Mouse (Mus musculus) thymus, postnatal 0 days (tissue): ENCODE results near the gene Mri1. TPM values are rescaled to one million over a fixed set of nuclear protein-coding genes. Genes with fewer than 3 reads are reported as not detected.

Experiments used
- DNase-seq: peaks from one replicate; pipeline ENCODE4 v3.0.0-alpha.2; 2015; ENCODE audit warnings: low spot score
- polyA plus RNA-seq: library from polyadenylated mRNA; unstranded; fragments of >200 nt; fragmentation: Nextera tagmentation; extraction: Ambion mirVana; gene quantifications from 2 replicates; pipeline ENCODE4 v1.2.1, GENCODE M21; 2015

The Mri1 gene
- polyA plus RNA-seq, 1 experiment from 2014 or later: 85.4 TPM

DNA sequence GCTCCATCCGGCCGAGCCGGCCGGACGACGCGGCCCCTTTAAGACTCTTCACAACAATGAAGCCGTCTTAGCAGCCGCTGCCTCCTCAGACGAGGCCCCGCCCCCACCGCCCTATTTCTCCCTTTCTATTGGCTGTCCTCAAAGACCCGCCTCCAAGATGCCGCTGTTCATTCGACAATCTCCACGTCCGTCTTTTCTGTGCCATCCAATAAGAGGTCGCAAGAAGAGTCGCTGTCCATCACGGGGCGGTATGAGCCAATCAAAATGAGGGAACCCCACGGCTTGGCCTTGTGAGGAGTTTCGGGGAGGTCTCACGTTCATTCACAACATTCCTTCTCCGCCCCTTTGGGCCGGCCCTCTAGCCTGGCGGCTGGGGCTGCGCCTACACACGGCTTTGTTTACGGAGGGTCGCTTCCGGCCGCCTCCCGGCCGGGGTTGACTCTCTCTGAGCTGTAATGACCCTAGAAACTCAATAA, 20.1 kb downstream of the Mri1 start, which contains the start of gene Zswim4:
Gene Zswim4, minus strand, starts transcription at position 58 of the 476 bp plus-strand sequence.
- DNase-seq: peak; percentile 99

DNA sequence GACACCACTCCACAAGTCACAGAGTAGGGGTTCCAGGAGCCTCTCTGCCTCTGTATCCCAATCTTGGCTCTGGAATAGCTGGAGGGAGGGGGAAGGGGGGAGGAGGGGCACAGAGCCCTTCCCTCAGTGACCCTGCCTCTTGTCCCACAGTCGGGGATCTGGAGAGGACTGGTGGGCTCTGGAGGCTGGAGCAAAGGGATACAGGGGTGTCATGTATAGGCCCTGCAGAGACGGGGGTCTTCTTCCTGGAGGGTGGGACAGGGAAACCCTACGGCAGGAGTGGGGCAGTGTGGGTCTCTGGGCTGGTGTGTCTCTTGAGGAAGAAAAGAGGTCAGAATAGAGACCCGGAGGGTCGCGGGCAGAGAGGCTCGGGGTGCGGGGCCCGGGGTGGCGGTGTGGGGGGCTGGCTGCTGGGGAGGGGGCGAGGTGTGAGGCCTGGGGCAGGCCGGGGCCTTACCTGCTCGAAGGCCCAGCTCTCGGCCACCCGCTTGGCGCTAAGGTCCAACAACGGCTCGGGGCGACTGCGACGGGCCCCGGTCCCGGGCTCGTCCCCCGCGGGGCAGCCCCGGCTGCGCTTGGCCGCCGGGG, 20.6 kb downstream of the Mri1 start:
- peak; percentile 11 for DNase-seq

DNA sequence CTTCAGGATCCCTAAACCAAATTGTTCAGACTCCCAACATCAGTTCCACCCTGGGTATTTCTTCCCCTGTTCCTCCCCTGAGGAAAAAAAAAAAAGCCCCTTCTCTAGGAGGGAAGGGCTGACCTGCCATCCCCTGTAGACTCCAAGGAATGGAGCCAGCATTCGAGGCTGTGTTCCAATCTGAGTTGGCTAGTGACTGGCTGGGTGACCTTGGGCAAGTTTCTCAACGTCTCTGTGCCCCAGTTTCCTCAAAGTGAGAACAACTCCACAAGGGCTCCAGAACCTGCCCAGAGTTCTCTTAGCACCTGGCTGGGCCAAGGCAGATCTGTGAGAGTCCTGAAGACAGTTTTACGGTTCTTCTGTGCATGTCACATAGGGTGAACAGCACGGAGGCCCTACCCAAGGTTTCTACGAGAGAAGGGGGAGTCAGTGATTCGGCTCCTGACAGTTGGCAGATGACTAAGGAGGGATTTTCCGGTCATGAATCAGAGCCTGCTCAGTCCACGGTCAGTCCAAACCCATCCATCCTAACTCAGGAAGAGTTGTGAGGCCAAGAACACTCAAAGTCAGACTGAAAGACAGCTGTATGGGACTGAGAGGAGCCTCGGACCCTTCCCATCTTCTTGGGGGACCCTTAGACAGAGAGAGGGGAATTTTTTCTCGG, 21.2 kb downstream of the Mri1 start:
- no peak for DNase-seq

DNA sequence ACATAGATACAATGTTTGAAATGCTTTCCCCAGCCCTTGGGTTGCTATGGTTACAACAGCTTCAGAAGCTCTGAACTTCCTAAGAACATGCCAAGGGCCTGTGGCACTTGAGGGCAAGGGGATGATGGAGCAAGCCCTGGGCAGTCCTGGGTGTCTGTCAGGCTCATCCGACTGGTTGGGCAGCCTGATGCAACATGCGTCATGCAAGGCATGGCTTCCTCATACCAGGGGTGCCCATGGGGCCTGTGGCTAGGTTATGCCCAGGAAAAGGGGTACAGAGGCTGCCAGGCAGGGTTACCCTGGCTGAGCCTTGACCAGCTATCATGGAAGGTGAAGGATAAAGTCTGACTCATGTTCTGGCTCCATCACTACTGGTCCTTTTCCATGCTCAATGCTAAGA, 24.1 kb downstream of the Mri1 start:
- DNase-seq: no peak

DNA sequence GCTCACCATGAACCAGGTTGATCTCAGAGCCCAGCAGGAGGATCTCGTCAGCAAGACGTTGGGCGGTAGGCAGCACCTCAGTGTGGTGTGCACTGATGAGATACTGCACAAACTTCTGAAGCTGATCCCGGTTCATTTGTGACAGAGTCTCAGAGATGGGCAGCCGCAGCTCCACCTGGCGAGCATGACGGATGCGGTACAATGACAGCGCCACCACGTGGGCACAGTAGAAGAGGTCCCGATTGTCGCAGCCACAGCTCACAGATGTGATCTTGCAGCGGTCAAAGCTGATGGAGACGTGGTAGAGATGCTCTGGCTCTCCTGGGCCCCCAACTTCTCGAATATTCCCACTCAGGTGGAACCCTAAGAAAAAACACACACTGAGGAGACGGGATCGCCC, 26.4 kb downstream of the Mri1 start:
- peak; percentile 32 for DNase-seq

GRCm38 (mm10) chr8:84223322-84224029, 33.6 kb downstream of the Mri1 start:
- DNase-seq: no peak

- no peak for DNase-seq
These were observed 34.5 kb downstream of the Mri1 start for GRCm38 (mm10) chr8:84222566-84223165.

DNA sequence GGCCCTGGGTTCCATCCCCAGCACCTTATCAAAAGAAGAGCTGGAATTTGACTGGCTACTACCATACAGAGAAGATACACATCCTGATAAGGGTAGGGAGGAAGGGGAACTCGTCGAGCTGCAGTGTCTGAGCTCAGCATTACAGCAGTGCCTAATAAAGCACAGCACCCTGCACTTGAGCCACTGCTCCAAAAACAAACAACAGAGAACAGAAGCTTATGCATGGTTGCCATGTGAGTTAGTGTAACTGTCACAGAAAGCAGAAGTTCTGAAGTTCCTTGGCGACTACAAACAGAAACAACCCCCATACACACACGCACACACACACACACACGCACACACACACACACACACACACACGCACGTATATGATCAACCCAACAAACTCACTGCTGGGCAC, 37.0 kb downstream of the Mri1 start:
- no peak for DNase-seq

DNA sequence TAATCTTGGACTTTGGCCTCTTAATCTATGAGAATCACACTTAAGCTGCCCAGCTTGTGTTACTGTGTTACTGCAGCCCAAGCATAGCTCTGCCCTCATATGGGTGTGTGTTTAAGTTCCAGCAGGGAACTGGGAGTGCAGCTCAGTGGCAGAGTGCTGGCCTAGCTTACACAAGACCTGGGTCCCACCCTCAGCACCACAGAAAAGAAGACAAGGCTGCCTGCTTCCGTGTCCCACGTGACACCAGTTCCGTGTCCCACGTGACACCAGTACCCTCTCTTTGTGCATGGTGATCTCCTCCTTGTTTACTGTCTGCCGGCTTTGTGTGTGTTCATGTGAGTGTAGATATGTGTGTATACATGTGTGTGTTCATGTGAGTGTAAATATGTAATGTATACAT, 39.0 kb downstream of the Mri1 start:
- DNase-seq: no peak

DNA sequence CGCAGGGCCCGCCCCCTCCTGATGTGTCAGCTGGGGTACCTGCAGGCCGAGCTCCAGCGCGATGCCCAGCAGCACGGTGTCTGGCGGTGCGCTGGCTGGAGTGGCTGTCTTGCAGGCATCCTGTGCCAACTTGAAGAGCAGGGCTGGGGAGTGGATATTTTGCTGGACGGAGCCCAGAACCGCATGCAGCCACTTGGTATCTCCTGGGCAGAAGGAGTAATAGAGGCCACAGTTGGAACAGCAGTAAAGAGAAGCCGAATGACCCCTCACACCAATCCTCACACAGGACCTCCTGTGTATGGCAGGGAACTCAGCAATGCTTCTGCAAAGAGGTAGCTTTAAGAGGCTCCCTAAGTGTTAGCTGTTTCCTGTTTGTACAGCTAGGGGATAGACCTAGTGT, 39.9 kb downstream of the Mri1 start:
- no peak for DNase-seq

DNA sequence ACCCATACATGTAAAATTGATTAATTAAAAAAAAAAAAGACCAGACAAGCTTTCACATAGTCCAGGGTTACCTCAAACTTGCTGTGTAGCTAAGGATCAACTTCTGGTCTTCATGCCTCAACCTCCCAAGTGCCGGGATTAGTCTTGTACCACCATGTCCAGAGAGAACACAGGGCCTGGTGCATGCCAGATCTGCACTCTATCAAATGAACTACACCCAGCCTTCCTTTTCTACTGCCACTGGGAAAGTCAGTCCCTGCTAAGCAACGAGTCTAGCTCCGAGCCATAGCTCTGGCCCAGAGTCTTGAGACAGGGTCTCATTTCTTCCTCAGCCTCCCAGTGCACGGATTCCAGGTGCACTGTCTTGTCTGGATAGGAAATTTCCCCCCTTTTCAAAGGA, 43.8 kb downstream of the Mri1 start:
- no peak for DNase-seq

DNA sequence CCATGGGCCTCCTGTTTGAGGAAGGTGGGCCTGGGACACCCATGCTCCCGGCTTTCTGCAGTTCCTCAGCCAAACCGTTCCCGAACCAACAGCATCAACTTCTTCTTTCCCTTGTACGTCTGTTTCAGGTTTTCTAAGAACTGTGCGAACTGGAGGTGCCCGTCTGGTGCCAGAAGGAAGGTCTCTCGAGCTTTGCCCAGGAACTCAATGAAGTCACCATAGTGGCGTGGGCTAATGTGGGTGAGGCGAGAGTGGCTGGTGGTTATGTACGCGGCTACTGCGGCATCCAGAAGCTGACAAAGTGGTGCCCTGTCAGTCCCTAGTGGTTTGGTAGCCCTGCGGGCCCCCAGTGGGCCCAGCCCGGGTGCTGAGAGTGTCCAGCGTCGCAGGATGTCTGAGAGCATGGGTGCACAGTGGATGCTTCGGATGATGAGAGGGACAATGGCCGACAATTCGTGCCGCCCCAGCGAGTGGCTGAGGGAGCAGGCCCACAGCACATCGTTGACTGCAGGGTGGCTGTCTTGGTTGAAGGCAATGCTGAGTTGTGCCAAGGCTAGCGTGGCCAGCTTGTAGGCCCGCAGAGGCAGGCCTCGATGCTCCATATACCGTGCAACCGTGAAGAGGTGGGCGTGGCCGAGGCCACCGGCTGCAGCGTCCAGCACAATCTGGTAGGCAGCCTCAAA, 45.1 kb downstream of the Mri1 start:
- no peak for DNase-seq

DNA sequence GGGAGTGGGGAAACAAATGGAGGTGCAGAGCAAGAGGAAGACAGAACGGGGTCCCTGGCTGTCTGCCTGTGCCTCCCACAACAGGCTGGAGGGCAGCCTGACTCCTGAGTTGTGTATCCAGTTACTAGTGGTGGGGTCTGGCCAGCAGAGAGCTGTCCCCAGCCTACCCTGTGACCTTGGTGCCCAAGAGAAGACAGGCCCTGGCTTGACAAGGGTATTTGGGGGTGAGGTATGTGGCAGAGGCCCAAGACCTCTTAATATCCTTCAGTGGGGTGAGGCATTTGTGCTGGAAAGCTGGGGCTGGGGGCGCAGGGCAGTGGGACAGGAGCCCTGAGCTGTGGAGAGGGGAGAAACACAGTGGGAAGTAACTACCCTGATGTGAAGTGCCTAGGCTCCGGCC, 45.9 kb downstream of the Mri1 start:
- DNase-seq: no peak

DNA sequence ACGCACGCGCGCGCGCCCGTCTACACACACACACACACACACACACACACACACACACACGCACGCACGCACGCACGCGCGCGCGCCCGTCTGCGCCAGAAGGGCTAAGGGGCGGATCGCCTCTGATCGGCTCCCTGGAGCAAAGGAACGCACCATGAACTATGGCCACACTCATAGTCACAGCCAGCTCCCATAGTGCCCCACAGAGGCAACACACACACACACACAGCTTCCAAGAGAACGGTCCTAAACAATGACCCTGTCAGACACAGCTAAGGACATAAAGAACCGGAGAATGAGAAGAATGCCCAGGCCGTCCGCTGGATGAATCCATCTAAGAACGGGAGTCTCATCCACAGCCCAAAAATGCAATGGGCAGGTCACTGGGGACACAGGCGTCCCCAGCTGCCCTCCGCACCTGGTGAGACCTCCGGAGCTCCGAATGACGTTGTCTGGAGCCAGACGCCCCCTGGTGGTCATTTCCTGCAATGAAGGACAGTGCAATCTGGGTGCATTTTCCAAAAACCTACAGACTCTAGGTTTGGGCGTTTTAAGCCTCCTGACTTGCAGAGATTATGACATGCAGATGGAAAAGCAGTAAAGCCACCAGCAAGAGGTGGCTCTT, 46.8 kb downstream of the Mri1 start:
- DNase-seq: peak; percentile 88

DNA sequence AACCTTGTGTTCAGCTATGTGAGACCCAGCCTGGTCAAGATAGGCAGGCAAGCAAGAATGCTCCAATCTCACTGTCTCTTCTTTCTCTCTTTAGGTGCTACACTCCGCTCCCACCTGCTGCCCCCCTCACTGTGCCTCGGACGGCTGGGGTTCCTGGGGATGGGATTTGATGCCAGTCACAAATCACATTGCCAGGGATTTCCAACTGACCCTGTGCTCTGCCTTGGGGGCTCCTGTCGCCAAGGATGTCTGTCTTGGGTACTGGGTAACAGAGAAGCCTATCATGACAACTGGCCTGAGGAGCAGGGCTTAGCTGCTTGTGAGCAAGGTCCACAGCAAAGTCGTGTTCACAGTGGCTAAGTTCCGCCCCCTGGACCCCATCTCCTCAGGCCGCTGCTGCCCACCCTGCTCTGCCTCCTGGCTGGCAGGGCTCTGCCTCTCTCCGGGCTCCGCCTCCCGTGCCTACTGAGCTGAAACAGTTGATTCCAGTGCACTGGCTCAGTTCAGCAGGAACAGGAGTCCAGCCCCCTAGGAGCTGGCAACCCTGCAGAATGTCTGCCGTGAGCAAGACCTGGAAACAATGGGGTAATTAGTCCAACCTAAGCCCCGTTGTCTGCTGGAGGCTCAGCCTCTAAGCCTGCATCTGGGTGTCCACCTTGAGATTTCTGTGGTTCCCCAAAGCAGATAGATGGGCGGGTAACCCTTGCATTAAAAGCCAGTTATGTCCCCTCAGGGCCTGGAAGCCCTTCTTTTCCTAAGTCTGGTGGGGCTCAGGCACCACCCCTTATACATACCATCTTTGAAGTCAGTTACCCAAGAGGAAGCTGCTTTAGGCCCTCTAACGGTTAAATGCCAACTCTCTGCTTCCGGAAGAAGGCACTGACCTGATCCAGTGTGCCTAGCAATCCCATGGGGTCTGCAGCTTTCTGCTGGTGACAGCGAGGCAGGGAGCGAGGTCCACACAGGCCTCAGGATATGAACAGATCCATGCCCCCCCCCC, 48.4 kb downstream of the Mri1 start:
- DNase-seq: peak; percentile 73

DNA sequence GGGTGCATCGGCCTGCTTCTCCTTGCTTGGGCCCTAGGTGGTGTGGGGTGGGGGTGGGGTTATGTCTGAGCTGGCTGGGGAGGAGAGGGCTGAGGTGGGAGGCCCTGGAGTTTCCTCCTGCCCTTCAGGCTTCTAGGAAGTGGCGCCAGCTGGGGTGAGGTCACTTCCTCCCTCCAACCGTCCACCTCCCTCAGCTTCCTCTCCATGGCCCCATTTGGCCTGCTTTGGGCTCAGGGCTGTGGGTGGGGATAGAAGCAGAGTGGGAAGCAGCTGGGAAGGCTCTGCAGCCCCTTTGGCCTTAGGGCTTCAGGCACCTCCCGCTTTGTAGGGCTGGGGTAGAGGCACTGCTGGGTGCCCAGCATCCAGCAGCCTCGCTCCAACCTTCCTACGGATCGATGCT, 49.3 kb downstream of the Mri1 start:
- peak; percentile 71 for DNase-seq

- DNase-seq: no peak
These were observed 50.5 kb downstream of the Mri1 start for GRCm38 (mm10) chr8:84206666-84207065.

DNA sequence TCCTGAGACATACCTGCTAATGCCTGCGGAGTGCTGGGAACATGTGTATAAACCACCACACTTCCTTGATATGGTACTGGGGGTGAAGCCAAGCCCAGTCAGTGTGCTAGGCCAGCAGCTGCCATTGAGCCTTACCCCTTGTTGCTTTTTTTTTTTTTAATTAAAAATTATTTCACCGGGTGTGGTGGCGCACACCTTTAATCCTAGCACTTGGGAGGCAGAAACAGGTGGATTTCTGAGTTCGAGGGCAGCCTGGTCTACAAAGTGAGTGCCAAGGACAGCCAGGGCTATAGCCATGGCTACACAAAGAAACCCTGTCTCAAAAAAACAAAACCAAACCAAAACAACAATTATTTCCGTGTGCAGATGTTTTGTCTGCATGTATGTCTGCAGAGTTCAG, 52.1 kb downstream of the Mri1 start:
- DNase-seq: no peak

- DNase-seq: peak; percentile 48
These were observed 53.0 kb downstream of the Mri1 start for GRCm38 (mm10) chr8:84203975-84204772.
